In genomic region chr17:84581740-84582414, GRCm38 (mm10) we compare ENCODE assay signal across 20 mouse cellular contexts. TPM values are rescaled to one million over a fixed set of nuclear protein-coding genes. Genes with fewer than 3 reads are reported as not detected.
DNase-seq lines count a peak whose midpoint lies in the region; ATAC-seq lines count a peak whose summit lies in the region.
"Had no signal": no experiment of that assay in that cellular context is flagged by ENCODE, and none has a peak within 500 bp of the region (broad histone marks: within the 10 kb centered on the region; RNA-seq: fewer than 3 reads in every experiment).

No protein-coding gene starts in this region.

- peak; percentile 69 for ATAC-seq in embryonic facial prominence, embryonic 13.5 days (ENCODE audit: insufficient number of reproducible peaks, insufficient read depth, low FRiP score, low TSS enrichment, low read depth)
- no peak; the same call in 1 of the 2 replicates for ATAC-seq in limb, embryonic 12.5 days (ENCODE audit: insufficient number of reproducible peaks, insufficient read depth, low FRiP score, low TSS enrichment, low read depth)
- no peak for ATAC-seq in forebrain, embryonic 14.5 days
- no peak for ATAC-seq in stomach, embryonic 14.5 days (ENCODE audit: insufficient number of reproducible peaks, insufficient read depth, low FRiP score, low read depth)
- ATAC-seq: activated CD4-positive, CD25-positive, alpha-beta regulatory T cell, adult 4 months had no signal

- H3K9ac ChIP-seq in embryonic facial prominence, embryonic 13.5 days: no peak overlapping the region
- no peak overlapping the region for H3K9ac ChIP-seq in limb, embryonic 12.5 days (replicated peaks)
- no peak overlapping the region for H3K9ac ChIP-seq in forebrain, embryonic 14.5 days (ENCODE audit: low read length)
- no peak overlapping the region for H3K9ac ChIP-seq in stomach, embryonic 14.5 days (replicated peaks; ENCODE audit: low read depth, low read length)
- H3K9ac ChIP-seq: hindbrain, embryonic 14.5 days; lung, embryonic 14.5 days had no signal

- WGBS in embryonic facial prominence, embryonic 13.5 days: 43% methylated on average over 8 of the region's 8 CpGs
- 66% methylated on average over 8 of the region's 8 CpGs for WGBS in embryonic facial prominence, embryonic 10.5 days
- WGBS in limb, embryonic 12.5 days: 63% methylated on average over 8 of the region's 8 CpGs
- WGBS in limb, embryonic 10.5 days: 82% methylated on average over 8 of the region's 8 CpGs
- 58% methylated on average over 8 of the region's 8 CpGs for WGBS in forebrain, embryonic 14.5 days
- 67% methylated on average over 8 of the region's 8 CpGs for WGBS in stomach, embryonic 14.5 days

- DNase-seq in embryonic facial prominence, embryonic 10.5 days (ENCODE audit: low spot score): no peak
- no peak for DNase-seq in limb, embryonic 10.5 days (ENCODE audit: low spot score)
- peak; percentile 32 for DNase-seq in forebrain, embryonic 14.5 days (ENCODE audit: low spot score)
- no peak for DNase-seq in adrenal gland, postnatal 10 days
- DNase-seq in ovary, adult 18-20 months (ENCODE audit: low spot score): no peak
- DNase-seq: cerebellum, adult 8-10 months; kidney, adult 2 months; lung, embryonic 14.5 days; right cerebral cortex, adult 18-20 months; spleen, adult 18-20 months; thymus, postnatal 4 days had no signal

- H3K27me3 ChIP-seq in embryonic facial prominence, embryonic 13.5 days: no peaks in the 10 kb centered on the region
- H3K27me3 ChIP-seq in embryonic facial prominence, embryonic 10.5 days (replicated peaks; ENCODE audit: low read depth, poor library complexity, severe bottlenecking): no peaks in the 10 kb centered on the region
- no peaks in the 10 kb centered on the region for H3K27me3 ChIP-seq in limb, embryonic 12.5 days
- H3K27me3 ChIP-seq in limb, embryonic 10.5 days (ENCODE audit: low read depth, poor library complexity, severe bottlenecking): no peaks in the 10 kb centered on the region
- H3K27me3 ChIP-seq in forebrain, embryonic 14.5 days (replicated peaks; ENCODE audit: control insufficient read depth, insufficient read depth, low read length): no peaks in the 10 kb centered on the region
- no peaks in the 10 kb centered on the region for H3K27me3 ChIP-seq in stomach, embryonic 14.5 days (ENCODE audit: control insufficient read depth, insufficient read depth, low read length)
- H3K27me3 ChIP-seq: CH12.LX had no signal

- H3K36me3 ChIP-seq in embryonic facial prominence, embryonic 13.5 days: peaks cover 21% of the 10 kb centered on the region
- 0 out of 2 replicates have a peak, but pooled peaks cover 5% of the 10 kb centered on the region for H3K36me3 ChIP-seq in embryonic facial prominence, embryonic 10.5 days (replicated peaks)
- no peaks in the 10 kb centered on the region for H3K36me3 ChIP-seq in limb, embryonic 12.5 days
- peaks cover 3% of the 10 kb centered on the region; the same call in 1 of the 2 replicates for H3K36me3 ChIP-seq in limb, embryonic 10.5 days
- H3K36me3 ChIP-seq in forebrain, embryonic 14.5 days (ENCODE audit: control insufficient read depth, insufficient read depth, low read length): no peaks in the 10 kb centered on the region
- H3K36me3 ChIP-seq in stomach, embryonic 14.5 days (ENCODE audit: control insufficient read depth, insufficient read depth, low read length): peaks cover 18% of the 10 kb centered on the region

- H3K4me3 ChIP-seq in embryonic facial prominence, embryonic 13.5 days: no peak overlapping the region
- H3K4me3 ChIP-seq in embryonic facial prominence, embryonic 10.5 days: no peak overlapping the region
- no peak overlapping the region for H3K4me3 ChIP-seq in limb, embryonic 12.5 days (replicated peaks)
- H3K4me3 ChIP-seq in limb, embryonic 10.5 days: no peak overlapping the region
- H3K4me3 ChIP-seq in forebrain, embryonic 14.5 days (ENCODE audit: low read depth, low read length): no peak overlapping the region
- no peak overlapping the region for H3K4me3 ChIP-seq in stomach, embryonic 14.5 days (ENCODE audit: low read depth, low read length)
- H3K4me3 ChIP-seq: erythroblast, embryonic 14.5 days; megakaryocyte, embryonic 14.5 days had no signal

- peaks cover 49% of the 10 kb centered on the region for H3K4me1 ChIP-seq in embryonic facial prominence, embryonic 13.5 days
- peaks cover 27% of the 10 kb centered on the region for H3K4me1 ChIP-seq in embryonic facial prominence, embryonic 10.5 days
- peaks cover 20% of the 10 kb centered on the region for H3K4me1 ChIP-seq in limb, embryonic 12.5 days (replicated peaks)
- H3K4me1 ChIP-seq in limb, embryonic 10.5 days: peaks cover 26% of the 10 kb centered on the region
- H3K4me1 ChIP-seq in forebrain, embryonic 14.5 days (ENCODE audit: control insufficient read depth, insufficient read depth, low read length): no peaks in the 10 kb centered on the region
- H3K4me1 ChIP-seq in stomach, embryonic 14.5 days (ENCODE audit: control insufficient read depth, insufficient read depth, low read length): no peaks in the 10 kb centered on the region

- peak overlapping the region; percentile 78 for H3K27ac ChIP-seq in embryonic facial prominence, embryonic 13.5 days
- no peak overlapping the region for H3K27ac ChIP-seq in embryonic facial prominence, embryonic 10.5 days (replicated peaks)
- H3K27ac ChIP-seq in limb, embryonic 12.5 days: peak overlapping the region; percentile 53
- H3K27ac ChIP-seq in limb, embryonic 10.5 days: no peak overlapping the region
- no peak overlapping the region for H3K27ac ChIP-seq in forebrain, embryonic 14.5 days (ENCODE audit: low read depth, low read length)
- H3K27ac ChIP-seq in stomach, embryonic 14.5 days (ENCODE audit: low read length): peak overlapping the region; percentile 11; the same call in 1 of the 2 replicates
- H3K27ac ChIP-seq: hindbrain, embryonic 14.5 days had no signal

- no peaks in the 10 kb centered on the region for H3K9me3 ChIP-seq in embryonic facial prominence, embryonic 13.5 days
- H3K9me3 ChIP-seq in embryonic facial prominence, embryonic 10.5 days: no peaks in the 10 kb centered on the region
- H3K9me3 ChIP-seq in limb, embryonic 12.5 days: no peaks in the 10 kb centered on the region
- H3K9me3 ChIP-seq in limb, embryonic 10.5 days (replicated peaks): no peaks in the 10 kb centered on the region
- no peaks in the 10 kb centered on the region for H3K9me3 ChIP-seq in forebrain, embryonic 14.5 days (replicated peaks; ENCODE audit: control insufficient read depth, low read length)
- no peaks in the 10 kb centered on the region for H3K9me3 ChIP-seq in stomach, embryonic 14.5 days (ENCODE audit: control insufficient read depth, low read depth, low read length)
- H3K9me3 ChIP-seq: megakaryocyte, embryonic 14.5 days had no signal

- no peak overlapping the region for H3K4me2 ChIP-seq in embryonic facial prominence, embryonic 13.5 days
- no peak overlapping the region for H3K4me2 ChIP-seq in limb, embryonic 12.5 days
- H3K4me2 ChIP-seq in forebrain, embryonic 14.5 days (ENCODE audit: low read length): no peak overlapping the region
- H3K4me2 ChIP-seq in stomach, embryonic 14.5 days (replicated peaks; ENCODE audit: low read depth, low read length): no peak overlapping the region
- H3K4me2 ChIP-seq: hindbrain, embryonic 14.5 days; liver, embryonic 11.5 days; lung, embryonic 14.5 days had no signal

RNA-seq across cellular contexts. Expression of gene Dync2li1, which starts 44.4 kb away (rescaled TPM):
- 38.2 and 43.4 TPM in 2 replicates for polyA plus RNA-seq in embryonic facial prominence, embryonic 13.5 days (2015; fragmentation: Nextera tagmentation; extraction: Ambion mirVana)
- 29.4 and 34.6 TPM in 2 replicates for polyA plus RNA-seq in embryonic facial prominence, embryonic 10.5 days (2016; fragmentation: Nextera tagmentation; extraction: Ambion mirVana)
- 41.5 and 42.1 TPM in 2 replicates for polyA plus RNA-seq in limb, embryonic 12.5 days (2016; fragmentation: Nextera tagmentation; extraction: Ambion mirVana)
- 25.5 and 33.4 TPM in 2 replicates for polyA plus RNA-seq in limb, embryonic 10.5 days (2016; fragmentation: Nextera tagmentation; extraction: Ambion mirVana)
- polyA plus RNA-seq in forebrain, embryonic 14.5 days (2014; fragmentation: Nextera tagmentation; extraction: Ambion mirVana): 42.5 and 43.3 TPM in 2 replicates
- polyA plus RNA-seq in stomach, embryonic 14.5 days (2014; fragmentation: Nextera tagmentation; extraction: Ambion mirVana): 37.1 and 39.9 TPM in 2 replicates
- total RNA-seq in adrenal gland, postnatal 10 days (2021): 10 to 100 TPM; 14.6 to 17.9 TPM
- polyA plus RNA-seq: erythroblast, embryonic 14.5 days had no signal

Comparison
In these comparisons a context has a peak if more than half of its experiments do, and no peak if none do; other contexts are left out.
1. H3K27ac ChIP-seq: peak in embryonic facial prominence, embryonic 13.5 days (single experiment), limb, embryonic 12.5 days (single experiment) and stomach, embryonic 14.5 days (single experiment); none in embryonic facial prominence, embryonic 10.5 days (single experiment), limb, embryonic 10.5 days (single experiment) and forebrain, embryonic 14.5 days (single experiment).